Mouse (Mus musculus): Measurements from ENCODE around the gene Thap8. TPM values are rescaled to one million over a fixed set of nuclear protein-coding genes. Genes with fewer than 3 reads are reported as not detected.
A peak's percentile ranks its signal among the peaks of the same experiment; 100 is the strongest.

The Thap8 gene
- polyA plus RNA-seq, 1 experiment from 2014 or later: not detected

DNA sequence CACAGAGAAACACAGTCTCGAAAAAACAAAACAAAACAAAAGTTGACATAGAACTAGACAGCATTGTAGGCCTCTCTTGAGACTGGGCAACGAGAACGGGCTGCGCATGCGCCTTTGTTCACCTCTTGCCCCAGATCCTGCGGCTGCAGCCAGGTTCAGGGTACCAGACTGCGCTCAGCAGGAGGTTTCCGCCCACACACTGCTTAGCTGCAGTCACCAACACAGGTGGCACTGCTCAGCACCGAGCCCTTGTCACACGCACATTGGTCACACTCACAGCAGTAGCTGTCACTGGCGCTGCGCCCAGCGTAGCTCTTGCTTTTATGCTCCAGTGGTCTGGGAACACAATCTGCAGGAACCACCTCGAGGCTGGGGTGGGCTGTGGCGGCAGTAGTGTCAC lies 47.2 kb downstream of the Thap8 start:
- no peak overlapping the region for H3K27ac ChIP-seq (ENCODE audit: low read depth, low read length)
- no peak overlapping the region for H3K4me3 ChIP-seq (ENCODE audit: low read depth, low read length)
- 59% methylated on average over 15 of the region's 15 CpGs for WGBS
- H3K4me1 ChIP-seq (replicated peaks; ENCODE audit: control insufficient read depth, insufficient read depth, low read length): peaks cover 9% of the 10 kb centered on the region
- H3K36me3 ChIP-seq (ENCODE audit: control insufficient read depth, insufficient read depth, low read length): no peaks in the 10 kb centered on the region
- ATAC-seq (replicated peaks; ENCODE audit: low FRiP score) (no peak), DNase-seq (ENCODE audit: low spot score) (no peak)
- no peak overlapping the region for H3K9ac ChIP-seq (ENCODE audit: low read depth, low read length)
- H3K27me3 ChIP-seq (replicated peaks; ENCODE audit: control insufficient read depth, insufficient read depth, low read length): peaks cover 3% of the 10 kb centered on the region; the same call in 1 of the 2 replicates
- H3K4me2 ChIP-seq: no peak overlapping the region
- no peaks in the 10 kb centered on the region for H3K9me3 ChIP-seq (ENCODE audit: control insufficient read depth, low read length)

DNA sequence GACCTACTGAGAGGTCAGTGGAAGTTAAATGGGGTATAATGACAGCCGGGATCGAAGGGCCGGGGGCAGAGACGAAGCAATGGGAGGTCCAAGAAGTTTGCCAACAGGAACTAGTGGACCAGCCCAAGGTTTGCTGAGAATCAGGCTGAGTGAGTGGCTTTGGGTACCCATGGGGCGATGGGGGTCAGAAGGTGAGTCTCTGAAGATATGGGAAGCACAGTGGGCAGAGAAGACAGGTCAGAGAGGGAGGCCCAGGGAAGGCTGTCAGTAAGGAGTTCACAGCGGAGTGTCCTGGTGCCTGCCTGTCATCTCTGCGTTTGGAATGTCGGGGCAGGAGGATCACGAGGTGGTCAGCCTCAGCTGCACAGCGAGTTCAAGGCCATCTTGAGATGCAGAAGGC lies 48.5 kb downstream of the Thap8 start:
- no peak for ATAC-seq (replicated peaks; ENCODE audit: low FRiP score)
- no peaks in the 10 kb centered on the region for H3K9me3 ChIP-seq (ENCODE audit: control insufficient read depth, low read length)
- H3K4me3 ChIP-seq (ENCODE audit: low read depth, low read length): no peak overlapping the region
- peaks cover 1% of the 10 kb centered on the region; the same call in 1 of the 2 replicates for H3K4me1 ChIP-seq (replicated peaks; ENCODE audit: control insufficient read depth, insufficient read depth, low read length)
- peaks cover 5% of the 10 kb centered on the region for H3K27me3 ChIP-seq (replicated peaks; ENCODE audit: control insufficient read depth, insufficient read depth, low read length)
- no peak overlapping the region for H3K4me2 ChIP-seq
- no peak overlapping the region for H3K27ac ChIP-seq (ENCODE audit: low read depth, low read length)
- 52% methylated on average over 10 of the region's 10 CpGs for WGBS
- H3K9ac ChIP-seq (ENCODE audit: low read depth, low read length): no peak overlapping the region
- no peaks in the 10 kb centered on the region for H3K36me3 ChIP-seq (ENCODE audit: control insufficient read depth, insufficient read depth, low read length)
- no peak for DNase-seq (ENCODE audit: low spot score)

DNA sequence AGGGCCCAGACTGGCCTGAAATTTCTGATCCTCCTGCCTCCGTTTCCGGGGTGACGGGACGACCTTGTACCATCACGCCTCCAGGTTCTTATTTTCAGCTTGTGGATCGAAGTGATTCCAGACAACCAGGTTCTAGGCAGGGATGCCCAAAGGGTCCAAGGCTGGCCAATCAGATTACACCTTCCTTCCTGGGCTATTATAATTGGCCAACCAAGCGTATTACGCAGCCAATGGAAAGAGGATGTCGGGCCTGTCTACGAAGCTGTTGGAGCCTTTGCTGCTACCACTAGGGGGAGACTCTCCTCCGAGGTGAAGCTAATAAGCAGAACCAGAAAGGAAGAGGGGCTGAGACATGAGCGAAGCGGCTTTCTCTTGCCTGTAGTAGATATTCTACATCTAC lies 52.0 kb downstream of the Thap8 start:
- H3K9ac ChIP-seq (ENCODE audit: low read depth, low read length): no peak overlapping the region
- ATAC-seq (replicated peaks; ENCODE audit: low FRiP score): peak; percentile 75
- no peak overlapping the region for H3K4me2 ChIP-seq
- H3K4me1 ChIP-seq (replicated peaks; ENCODE audit: control insufficient read depth, insufficient read depth, low read length): no peaks in the 10 kb centered on the region
- peaks cover 21% of the 10 kb centered on the region for H3K27me3 ChIP-seq (replicated peaks; ENCODE audit: control insufficient read depth, insufficient read depth, low read length)
- no peak overlapping the region for H3K27ac ChIP-seq (ENCODE audit: low read depth, low read length)
- no peaks in the 10 kb centered on the region for H3K9me3 ChIP-seq (ENCODE audit: control insufficient read depth, low read length)
- WGBS: 12% methylated on average over 13 of the region's 13 CpGs
- DNase-seq (ENCODE audit: low spot score): no peak
- no peaks in the 10 kb centered on the region for H3K36me3 ChIP-seq (ENCODE audit: control insufficient read depth, insufficient read depth, low read length)
- no peak overlapping the region for H3K4me3 ChIP-seq (ENCODE audit: low read depth, low read length)

DNA sequence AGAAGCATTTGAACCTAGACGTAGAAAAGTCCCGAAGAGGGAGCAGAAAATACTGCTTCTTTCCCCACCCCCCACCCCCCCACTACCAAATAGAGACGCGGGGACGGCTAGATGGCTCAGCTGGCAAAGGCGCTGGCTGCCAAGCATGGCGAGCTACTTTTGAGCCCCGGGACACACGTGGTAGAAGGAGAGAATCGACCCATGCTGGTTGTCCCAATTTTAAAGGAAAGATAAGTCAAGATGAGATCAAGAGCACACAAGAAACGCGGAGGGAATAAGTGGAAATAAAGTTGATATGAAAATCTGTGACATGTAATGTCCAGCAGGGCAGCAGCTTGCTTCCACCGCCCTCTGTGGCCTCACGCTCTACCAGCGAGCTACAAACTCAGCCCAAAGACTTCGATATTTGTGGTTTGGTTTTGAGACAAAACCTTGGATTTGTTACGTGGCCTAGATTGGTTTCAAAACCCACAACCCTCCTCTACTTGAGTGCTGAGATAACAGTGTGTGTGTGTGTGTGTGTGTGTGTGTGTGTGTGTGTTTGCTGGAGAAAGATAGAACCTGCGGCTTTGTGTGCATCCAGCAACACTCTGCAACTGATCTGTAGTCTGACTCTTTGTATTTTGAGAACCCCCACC lies 52.8 kb downstream of the Thap8 start:
- Histone ChIP-seq H3K27me3 (replicated peaks; ENCODE audit: control insufficient read depth, insufficient read depth, low read length) (peaks cover 18% of the 10 kb centered on the region), H3K4me2 (no peak overlapping the region), H3K27ac (ENCODE audit: low read depth, low read length) (no peak overlapping the region), H3K9me3 (ENCODE audit: control insufficient read depth, low read length) (no peaks in the 10 kb centered on the region), H3K36me3 (ENCODE audit: control insufficient read depth, insufficient read depth, low read length) (no peaks in the 10 kb centered on the region), H3K9ac (ENCODE audit: low read depth, low read length) (no peak overlapping the region), H3K4me1 (replicated peaks; ENCODE audit: control insufficient read depth, insufficient read depth, low read length) (no peaks in the 10 kb centered on the region), H3K4me3 (ENCODE audit: low read depth, low read length) (no peak overlapping the region)
- WGBS: 54% methylated on average over 18 of the region's 18 CpGs
- DNase-seq (ENCODE audit: low spot score): no peak
- no peak for ATAC-seq (replicated peaks; ENCODE audit: low FRiP score)

DNA sequence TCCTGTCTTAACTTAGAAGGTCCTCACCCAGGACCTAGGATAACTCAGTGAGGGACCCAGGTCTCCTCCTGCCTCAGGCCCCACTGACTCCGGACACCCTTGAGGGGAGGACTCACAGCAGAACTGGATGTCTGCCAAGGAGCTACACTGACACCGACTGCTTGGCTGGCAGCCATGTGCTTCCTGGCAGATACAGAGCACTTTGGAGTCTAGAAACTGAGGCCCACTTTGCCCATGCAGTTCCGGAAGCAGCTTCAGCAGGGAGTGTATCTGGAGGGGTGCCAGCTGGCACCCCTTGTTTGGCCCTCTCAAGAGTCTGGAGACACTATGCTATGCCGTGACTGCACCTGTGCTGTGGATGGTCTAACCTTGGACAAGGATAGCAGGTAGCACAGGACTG lies 53.5 kb downstream of the Thap8 start:
- Histone ChIP-seq H3K9me3 (ENCODE audit: control insufficient read depth, low read length) (no peaks in the 10 kb centered on the region), H3K4me3 (ENCODE audit: low read depth, low read length) (no peak overlapping the region), H3K9ac (ENCODE audit: low read depth, low read length) (no peak overlapping the region), H3K36me3 (ENCODE audit: control insufficient read depth, insufficient read depth, low read length) (no peaks in the 10 kb centered on the region), H3K4me2 (no peak overlapping the region), H3K27ac (ENCODE audit: low read depth, low read length) (no peak overlapping the region), H3K27me3 (replicated peaks; ENCODE audit: control insufficient read depth, insufficient read depth, low read length) (peaks cover 18% of the 10 kb centered on the region), H3K4me1 (replicated peaks; ENCODE audit: control insufficient read depth, insufficient read depth, low read length) (no peaks in the 10 kb centered on the region)
- DNase-seq (ENCODE audit: low spot score): no peak
- 57% methylated on average over 4 of the region's 4 CpGs for WGBS
- ATAC-seq (replicated peaks; ENCODE audit: low FRiP score): no peak

DNA sequence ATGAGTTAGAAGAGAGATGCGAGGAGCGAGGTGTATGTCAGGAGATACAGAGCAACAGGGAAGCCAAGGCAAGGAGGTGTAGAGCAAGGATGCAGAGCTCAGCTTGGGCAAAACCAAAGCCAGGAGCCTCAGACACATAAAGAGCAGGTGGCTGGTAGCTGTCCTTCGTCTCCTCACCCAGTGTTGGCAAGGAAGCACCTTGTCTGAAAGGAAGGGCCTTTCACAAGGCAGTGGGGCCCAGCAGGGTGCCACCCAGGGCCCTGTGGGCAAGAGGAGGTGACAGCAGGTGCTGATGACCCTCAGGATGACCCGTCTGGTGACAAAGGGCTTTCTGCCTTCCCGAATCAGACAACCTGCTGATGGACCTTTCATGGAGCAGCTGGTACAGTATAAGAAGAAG lies 54.7 kb downstream of the Thap8 start:
- DNase-seq (ENCODE audit: low spot score) (no peak), ATAC-seq (replicated peaks; ENCODE audit: low FRiP score) (no peak)
- Histone ChIP-seq H3K27me3 (replicated peaks; ENCODE audit: control insufficient read depth, insufficient read depth, low read length) (peaks cover 18% of the 10 kb centered on the region), H3K27ac (ENCODE audit: low read depth, low read length) (no peak overlapping the region), H3K4me3 (ENCODE audit: low read depth, low read length) (no peak overlapping the region), H3K9me3 (ENCODE audit: control insufficient read depth, low read length) (no peaks in the 10 kb centered on the region), H3K4me1 (replicated peaks; ENCODE audit: control insufficient read depth, insufficient read depth, low read length) (no peaks in the 10 kb centered on the region), H3K4me2 (no peak overlapping the region), H3K36me3 (ENCODE audit: control insufficient read depth, insufficient read depth, low read length) (no peaks in the 10 kb centered on the region), H3K9ac (ENCODE audit: low read depth, low read length) (no peak overlapping the region)
- WGBS: 53% methylated on average over 5 of the region's 5 CpGs

DNA sequence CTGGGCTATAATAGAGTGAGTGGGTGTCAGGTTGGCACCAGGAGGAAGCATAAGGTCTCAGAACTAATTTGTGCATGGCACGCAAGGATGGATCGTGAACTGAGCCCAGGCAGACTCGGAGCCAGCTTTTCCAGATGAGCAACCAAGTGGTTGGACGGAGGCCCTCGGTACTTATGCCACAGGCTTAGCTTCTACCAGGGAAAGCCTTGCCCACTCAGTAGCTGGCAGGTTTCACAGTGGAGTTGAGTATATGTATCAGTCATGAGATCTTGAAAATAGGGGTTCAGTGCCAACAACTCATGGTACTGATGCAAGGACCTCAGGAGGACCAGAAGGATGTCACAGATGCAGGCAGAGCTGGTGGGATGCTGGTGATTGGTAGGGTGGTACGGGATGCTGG lies 55.8 kb downstream of the Thap8 start:
- Histone ChIP-seq H3K9ac (ENCODE audit: low read depth, low read length) (no peak overlapping the region), H3K4me1 (replicated peaks; ENCODE audit: control insufficient read depth, insufficient read depth, low read length) (no peaks in the 10 kb centered on the region), H3K4me2 (no peak overlapping the region), H3K27me3 (replicated peaks; ENCODE audit: control insufficient read depth, insufficient read depth, low read length) (peaks cover 18% of the 10 kb centered on the region), H3K9me3 (ENCODE audit: control insufficient read depth, low read length) (no peaks in the 10 kb centered on the region), H3K4me3 (ENCODE audit: low read depth, low read length) (no peak overlapping the region), H3K36me3 (ENCODE audit: control insufficient read depth, insufficient read depth, low read length) (no peaks in the 10 kb centered on the region), H3K27ac (ENCODE audit: low read depth, low read length) (no peak overlapping the region)
- WGBS: 69% methylated on average over 6 of the region's 6 CpGs
- ATAC-seq (replicated peaks; ENCODE audit: low FRiP score): no peak
- no peak for DNase-seq (ENCODE audit: low spot score)

DNA sequence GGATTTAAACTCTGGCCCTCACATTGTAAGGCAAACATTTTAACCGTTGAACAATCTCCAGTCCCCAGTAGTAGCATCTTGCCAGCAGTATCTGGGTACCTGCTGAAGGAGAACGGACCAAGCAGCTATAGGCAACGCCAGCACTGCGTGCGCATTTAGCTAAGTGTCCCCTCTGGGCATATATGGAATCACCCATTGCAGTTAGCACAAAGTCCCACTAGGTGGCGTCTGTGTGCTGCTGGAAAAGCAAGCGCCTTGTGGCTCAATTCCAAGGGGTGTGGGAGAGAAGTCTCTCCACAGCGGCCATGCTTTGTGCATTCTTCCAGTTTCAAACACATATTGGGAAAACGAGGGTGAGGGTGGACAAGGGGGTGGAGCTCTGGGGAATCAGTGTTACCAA lies 56.5 kb downstream of the Thap8 start:
- ATAC-seq (replicated peaks; ENCODE audit: low FRiP score) (0 out of 2 replicates have a peak, but pooled peaks have one; percentile 7), DNase-seq (ENCODE audit: low spot score) (peak; percentile 66)
- H3K4me3 ChIP-seq (ENCODE audit: low read depth, low read length): no peak overlapping the region
- 4% methylated on average over 9 of the region's 9 CpGs for WGBS
- H3K36me3 ChIP-seq (ENCODE audit: control insufficient read depth, insufficient read depth, low read length): no peaks in the 10 kb centered on the region
- no peaks in the 10 kb centered on the region for H3K4me1 ChIP-seq (replicated peaks; ENCODE audit: control insufficient read depth, insufficient read depth, low read length)
- peaks cover 18% of the 10 kb centered on the region for H3K27me3 ChIP-seq (replicated peaks; ENCODE audit: control insufficient read depth, insufficient read depth, low read length)
- H3K27ac ChIP-seq (ENCODE audit: low read depth, low read length): no peak overlapping the region
- no peak overlapping the region for H3K4me2 ChIP-seq
- no peaks in the 10 kb centered on the region for H3K9me3 ChIP-seq (ENCODE audit: control insufficient read depth, low read length)
- H3K9ac ChIP-seq (ENCODE audit: low read depth, low read length): no peak overlapping the region

DNA sequence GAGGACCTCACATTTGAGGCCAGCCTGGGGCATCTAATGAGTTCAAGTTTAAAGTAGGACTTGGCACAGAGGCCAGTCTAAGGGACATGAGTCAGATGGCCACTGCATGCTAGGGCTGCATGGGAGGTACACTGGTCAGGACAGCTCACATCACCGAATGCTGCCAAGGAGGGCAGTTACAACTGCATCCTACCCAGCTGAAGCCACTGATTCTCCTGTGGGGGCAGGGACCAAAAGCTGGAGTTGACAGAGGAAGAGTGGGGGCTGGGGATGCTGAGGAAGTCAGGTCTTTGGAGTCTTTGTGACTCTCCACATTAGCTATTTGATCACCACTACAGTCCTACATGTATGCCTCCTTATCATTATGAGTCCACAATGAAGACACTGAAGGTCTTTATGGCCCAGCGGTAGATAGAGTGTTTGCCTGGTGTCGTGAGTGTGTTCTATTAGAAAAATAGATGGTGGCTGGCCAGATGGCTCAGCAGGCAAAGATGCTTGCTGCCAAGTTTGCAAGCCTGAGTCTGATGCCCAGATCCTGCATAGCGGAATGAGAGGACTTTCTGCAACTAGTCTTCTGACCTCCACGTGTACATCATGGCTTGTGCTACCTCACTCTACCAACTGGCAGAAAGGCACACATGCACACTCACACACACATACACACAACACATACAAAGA lies 59.7 kb downstream of the Thap8 start:
- no peaks in the 10 kb centered on the region for H3K9me3 ChIP-seq (ENCODE audit: control insufficient read depth, low read length)
- H3K4me2 ChIP-seq: no peak overlapping the region
- H3K9ac ChIP-seq (ENCODE audit: low read depth, low read length): no peak overlapping the region
- no peaks in the 10 kb centered on the region for H3K36me3 ChIP-seq (ENCODE audit: control insufficient read depth, insufficient read depth, low read length)
- WGBS: 60% methylated on average over 5 of the region's 5 CpGs
- H3K27ac ChIP-seq (ENCODE audit: low read depth, low read length): no peak overlapping the region
- H3K4me3 ChIP-seq (ENCODE audit: low read depth, low read length): no peak overlapping the region
- no peak for DNase-seq (ENCODE audit: low spot score)
- ATAC-seq (replicated peaks; ENCODE audit: low FRiP score): no peak
- H3K27me3 ChIP-seq (replicated peaks; ENCODE audit: control insufficient read depth, insufficient read depth, low read length): peaks cover 14% of the 10 kb centered on the region
- H3K4me1 ChIP-seq (replicated peaks; ENCODE audit: control insufficient read depth, insufficient read depth, low read length): no peaks in the 10 kb centered on the region

Measured in liver, embryonic 11.5 days (tissue).